Mouse (Mus musculus) embryonic facial prominence, embryonic 14.5 days (tissue): ENCODE data around the gene Nt5c1a. TPM values are rescaled to one million over a fixed set of nuclear protein-coding genes. Genes with fewer than 3 reads are reported as not detected.

Experiments
- ATAC-seq: fragments of 200-750 bp; cut with Nextera tagmentation; 2 replicates; pipeline ENCODE4 v1.8.0; 2017; ENCODE audit warnings: low read depth, moderate number of reproducible peaks, moderate TSS enrichment
- DNase-seq: peaks from one replicate; pipeline ENCODE4 v3.0.0-alpha.2; 2015; ENCODE audit warnings: low spot score
- H3K27ac ChIP-seq: fragments of 300-500 bp; sonication (generic); replicated peaks from 2 replicates; pipeline ENCODE4 v1.5.1; 2014; ENCODE audit warnings: low read depth, mild to moderate bottlenecking, low read length, moderate library complexity
- H3K27me3 ChIP-seq: fragments of 300-500 bp; sonication (generic); replicated peaks from 2 replicates; pipeline ENCODE4 v1.6.1; 2014; ENCODE audit warnings: low read length; ENCODE audit not compliant: control insufficient read depth, insufficient read depth
- H3K36me3 ChIP-seq: fragments of 300-500 bp; sonication (generic); 2 replicates; pipeline ENCODE4 v1.6.1; 2014; ENCODE audit warnings: low read length, mixed read lengths; ENCODE audit not compliant: control insufficient read depth, insufficient read depth
- H3K4me1 ChIP-seq: fragments of 300-500 bp; sonication (generic); 2 replicates; pipeline ENCODE4 v1.6.1; 2014; ENCODE audit warnings: antibody characterized with exemption, low read length; ENCODE audit not compliant: control insufficient read depth, insufficient read depth
- H3K4me2 ChIP-seq: fragments of 300-500 bp; sonication (generic); 2 replicates; pipeline ENCODE4 v1.6.1; 2014; ENCODE audit warnings: low read depth, mild to moderate bottlenecking, low read length, moderate library complexity, mixed read lengths
- H3K4me3 ChIP-seq: fragments of 300-500 bp; sonication (generic); 2 replicates; pipeline ENCODE4 v1.5.1; 2014; ENCODE audit warnings: low read depth, mild to moderate bottlenecking, low read length
- H3K9ac ChIP-seq: fragments of 300-500 bp; sonication (generic); 2 replicates; pipeline ENCODE4 v1.6.1; 2014; ENCODE audit warnings: low read depth, mild to moderate bottlenecking, low read length, moderate library complexity, mixed read lengths
- H3K9me3 ChIP-seq: fragments of 300-500 bp; sonication (generic); 2 replicates; pipeline ENCODE4 v1.6.1; 2016; ENCODE audit warnings: low read length; ENCODE audit not compliant: control insufficient read depth
- WGBS: fragments of 180-500 bp; shearing (Covaris S2); extraction: QIAGEN DNeasy Blood & Tissue Kit; methylation state at CpG from one replicate; pipeline ENCODE4 v1.1.7; 2014; 5-methylcytosine and 5-hydroxymethylcytosine counted together
- polyA plus RNA-seq: library from polyadenylated mRNA; unstranded; fragments of >200 nt; fragmentation: Nextera tagmentation; extraction: Ambion mirVana; gene quantifications from 2 replicates; pipeline ENCODE4 v1.2.1, GENCODE M21; 2014

The Nt5c1a gene
- polyA plus RNA-seq, 1 experiment from 2014 or later: not detected

GRCm38 (mm10) chr4:123247147-123247880, 46.0 kb downstream of the Nt5c1a start:
- Histone ChIP-seq H3K4me3 (no peak overlapping the region), H3K9ac (no peak overlapping the region), H3K36me3 (no peaks in the 10 kb centered on the region), H3K27me3 (no peaks in the 10 kb centered on the region), H3K27ac (no peak overlapping the region), H3K4me1 (peaks cover 6% of the 10 kb centered on the region), H3K4me2 (no peak overlapping the region), H3K9me3 (no peaks in the 10 kb centered on the region)
- ATAC-seq (peak; percentile 69), DNase-seq (peak; percentile 75)
- WGBS: 25% methylated on average over 7 of the region's 7 CpGs

- DNase-seq (no peak), ATAC-seq (no peak)
- H3K9me3 ChIP-seq: no peaks in the 10 kb centered on the region
- no peak overlapping the region for H3K27ac ChIP-seq
- no peak overlapping the region for H3K9ac ChIP-seq
- H3K36me3 ChIP-seq: no peaks in the 10 kb centered on the region
- no peaks in the 10 kb centered on the region for H3K27me3 ChIP-seq
- H3K4me1 ChIP-seq: peaks cover 6% of the 10 kb centered on the region
- no peak overlapping the region for H3K4me2 ChIP-seq
- WGBS: 65% methylated on average over 7 of the region's 7 CpGs
- no peak overlapping the region for H3K4me3 ChIP-seq
Observed at GRCm38 (mm10) chr4:123248971-123249567, 47.8 kb downstream of the Nt5c1a start.

GRCm38 (mm10) chr4:123252214-123252613, 50.9 kb downstream of the Nt5c1a start:
- H3K4me2 ChIP-seq: no peak overlapping the region
- no peak for ATAC-seq

GRCm38 (mm10) chr4:123254617-123255016, 53.3 kb downstream of the Nt5c1a start:
- DNase-seq (peak; percentile 77), ATAC-seq (no peak)
- H3K4me3 ChIP-seq: no peak overlapping the region
- H3K36me3 ChIP-seq: no peaks in the 10 kb centered on the region
- H3K9me3 ChIP-seq: no peaks in the 10 kb centered on the region
- 18% methylated on average over 5 of the region's 5 CpGs for WGBS
- H3K9ac ChIP-seq: no peak overlapping the region
- no peaks in the 10 kb centered on the region for H3K27me3 ChIP-seq
- no peak overlapping the region for H3K27ac ChIP-seq
- H3K4me2 ChIP-seq: no peak overlapping the region
- no peaks in the 10 kb centered on the region for H3K4me1 ChIP-seq

More at GRCm38 (mm10) chr4:123252214-123252613, 50.9 kb downstream of the Nt5c1a start:
- Histone ChIP-seq H3K9me3 (no peaks in the 10 kb centered on the region), H3K27me3 (no peaks in the 10 kb centered on the region), H3K4me1 (no peaks in the 10 kb centered on the region; the same call in 1 of the 2 replicates), H3K4me3 (no peak overlapping the region), H3K36me3 (no peaks in the 10 kb centered on the region), H3K9ac (no peak overlapping the region), H3K27ac (no peak overlapping the region)
- DNase-seq: no peak
- WGBS: 83% methylated on average over 5 of the region's 5 CpGs

GRCm38 (mm10) chr4:123260071-123260746, 58.9 kb downstream of the Nt5c1a start:
- peak; percentile 63; the same call in 1 of the 2 replicates for ATAC-seq
- no peaks in the 10 kb centered on the region for H3K36me3 ChIP-seq
- H3K9ac ChIP-seq: no peak overlapping the region
- H3K4me2 ChIP-seq: no peak overlapping the region
- no peaks in the 10 kb centered on the region for H3K4me1 ChIP-seq
- H3K27me3 ChIP-seq: no peaks in the 10 kb centered on the region
- no peak overlapping the region for H3K4me3 ChIP-seq
- peak; percentile 66 for DNase-seq
- no peak overlapping the region for H3K27ac ChIP-seq
- WGBS: 37% methylated on average over 8 of the region's 8 CpGs
- H3K9me3 ChIP-seq: no peaks in the 10 kb centered on the region

DNA sequence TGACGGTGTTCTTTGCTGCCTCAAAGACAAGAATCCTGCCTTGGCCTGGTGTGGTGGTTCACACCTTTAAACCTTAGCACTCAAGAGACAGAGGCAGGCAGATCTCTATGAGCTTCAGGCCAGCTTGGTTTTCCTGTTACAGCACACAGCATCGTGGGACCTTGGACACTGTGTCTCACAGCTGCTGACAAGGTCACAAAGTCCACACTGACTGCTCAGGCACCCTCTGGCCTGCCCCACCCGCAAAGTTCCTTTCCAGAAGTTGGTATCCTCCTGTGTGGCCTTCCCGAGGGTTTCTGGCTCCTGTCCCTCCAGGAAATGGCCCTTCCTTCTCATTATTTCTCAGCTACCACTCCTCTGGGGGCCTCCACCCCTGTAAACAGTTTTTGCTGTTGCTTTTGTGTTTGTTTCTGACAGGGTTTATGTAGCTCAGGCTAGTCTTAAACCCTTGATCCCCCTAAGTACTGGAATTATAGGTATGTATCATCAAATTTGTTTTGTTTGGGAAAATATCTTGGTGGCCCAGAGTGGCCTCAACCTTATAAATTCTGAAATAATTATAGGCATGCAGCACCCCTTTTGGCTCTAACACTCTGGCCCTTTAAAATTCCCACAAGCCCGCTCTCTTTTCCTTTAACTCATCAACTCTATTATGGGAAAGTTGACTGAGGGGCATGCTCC, 60.6 kb downstream of the Nt5c1a start, which contains the start of gene Pabpc4:
Gene Pabpc4, plus strand, starts transcription at position 631 of the 681 bp plus-strand sequence.
- Histone ChIP-seq H3K27me3 (no peaks in the 10 kb centered on the region), H3K4me2 (no peak within 1 kb of the TSS), H3K4me1 (no peaks in the 10 kb centered on the region), H3K9me3 (no peaks in the 10 kb centered on the region), H3K9ac (no peak within 1 kb of the TSS), H3K4me3 (no peak within 1 kb of the TSS), H3K27ac (no peak within 1 kb of the TSS), H3K36me3 (no peaks in the 10 kb centered on the region)
- ATAC-seq: no peak
- DNase-seq: no peak
- 74% methylated on average over 5 of the region's 5 CpGs for WGBS

Other genes starting within 250 kb of the Nt5c1a start
- 5.3 and 6.6 TPM in 2 replicates for gene Mfsd2a, start 240.3 kb upstream of the Nt5c1a start, polyA plus RNA-seq
- 26.9 and 29.3 TPM in 2 replicates for gene Mycl, start 205.9 kb upstream of the Nt5c1a start, polyA plus RNA-seq
- 18.8 and 19.4 TPM in 2 replicates for gene Trit1, start 184.9 kb upstream of the Nt5c1a start, polyA plus RNA-seq
- gene Bmp8b, start 96.3 kb upstream of the Nt5c1a start, polyA plus RNA-seq: 0.90 and 1.1 TPM in 2 replicates
- gene Oxct2b, start 85.2 kb upstream of the Nt5c1a start, polyA plus RNA-seq: not detected in 2 replicates
- 77.8 and 84.3 TPM in 2 replicates for gene Ppie, start 61.6 kb upstream of the Nt5c1a start, polyA plus RNA-seq
- gene Hpcal4, start 18.3 kb upstream of the Nt5c1a start, polyA plus RNA-seq: 0.50 and 0.81 TPM in 2 replicates
- gene Heyl, start 32.1 kb downstream of the Nt5c1a start, polyA plus RNA-seq: 18.4 and 19.1 TPM in 2 replicates
- 60.4 and 60.8 TPM in 2 replicates for gene Pabpc4, start 60.8 kb downstream of the Nt5c1a start, polyA plus RNA-seq
- not detected in 2 replicates for gene Oxct2a, start 122.1 kb downstream of the Nt5c1a start, polyA plus RNA-seq
- gene Bmp8a, start 141.7 kb downstream of the Nt5c1a start, polyA plus RNA-seq: 2.3 and 3.4 TPM in 2 replicates